Mouse (Mus musculus): Measurements from ENCODE around the gene Epb41l2. TPM values are rescaled to one million over a fixed set of nuclear protein-coding genes. Genes with fewer than 3 reads are reported as not detected.

Gene Epb41l2
- polyA plus RNA-seq, 2 experiments from 2014 or later: 14.6 to 15.4 TPM

DNA sequence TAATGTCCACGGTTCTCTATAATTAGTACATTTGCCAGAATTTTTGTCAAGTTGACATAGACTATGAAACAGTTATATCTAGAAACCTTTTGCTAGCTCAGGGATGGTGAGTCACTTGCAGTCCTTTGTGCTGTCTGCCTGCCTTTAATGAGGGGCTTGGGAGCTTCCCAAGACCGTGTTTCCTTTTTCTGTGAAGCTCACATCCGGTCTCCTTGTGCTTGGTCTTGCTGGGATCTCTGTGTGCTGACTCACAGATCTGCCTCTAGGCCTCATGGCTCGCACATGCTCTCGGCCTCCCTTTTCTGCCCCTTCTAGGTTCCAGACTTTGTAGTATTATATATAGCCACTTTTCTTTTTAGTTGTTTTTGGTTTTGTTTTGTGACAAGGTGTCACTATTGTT lies 160.8 kb downstream of the Epb41l2 start:
- ATAC-seq: no peak

DNA sequence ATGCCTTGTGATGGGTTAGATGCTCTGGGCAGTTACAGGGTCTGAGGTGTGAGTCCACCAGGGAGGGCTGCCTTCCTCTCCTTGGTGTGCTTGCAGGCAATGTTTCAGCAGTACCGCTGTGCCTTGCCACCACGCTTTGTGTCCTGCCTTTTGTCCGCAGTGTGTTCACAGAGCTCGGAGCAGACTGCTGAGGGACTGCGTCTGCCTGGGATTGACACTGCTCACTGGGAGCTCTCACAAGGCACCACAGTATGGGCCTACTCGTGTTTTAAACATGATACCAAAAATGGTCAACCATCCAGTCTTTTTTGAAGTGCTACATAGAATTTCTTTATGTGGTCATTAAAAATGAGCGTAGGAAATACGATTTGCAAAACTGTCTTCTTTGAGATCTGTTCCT lies 164.1 kb downstream of the Epb41l2 start:
- ATAC-seq: no peak

DNA sequence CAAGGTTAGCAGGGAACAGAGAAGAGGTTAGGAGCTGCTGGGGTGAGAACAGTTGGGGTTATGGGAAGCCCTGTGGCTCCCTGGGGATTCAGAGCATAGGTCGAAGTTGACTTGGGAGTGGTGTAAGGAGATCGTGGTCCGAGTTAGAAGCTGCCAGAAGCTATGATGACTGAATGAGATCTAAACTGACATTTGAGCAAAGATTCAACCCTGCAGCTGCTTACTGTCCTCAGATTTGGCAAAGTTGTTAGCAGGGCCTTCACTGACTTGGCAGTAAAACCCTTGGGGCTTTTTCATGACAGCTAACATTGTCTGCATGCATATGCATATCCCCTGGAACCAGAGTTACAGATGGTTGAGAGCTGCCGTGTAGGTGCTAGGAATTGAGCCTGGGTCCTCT lies 166.6 kb downstream of the Epb41l2 start:
- ATAC-seq: no peak

DNA sequence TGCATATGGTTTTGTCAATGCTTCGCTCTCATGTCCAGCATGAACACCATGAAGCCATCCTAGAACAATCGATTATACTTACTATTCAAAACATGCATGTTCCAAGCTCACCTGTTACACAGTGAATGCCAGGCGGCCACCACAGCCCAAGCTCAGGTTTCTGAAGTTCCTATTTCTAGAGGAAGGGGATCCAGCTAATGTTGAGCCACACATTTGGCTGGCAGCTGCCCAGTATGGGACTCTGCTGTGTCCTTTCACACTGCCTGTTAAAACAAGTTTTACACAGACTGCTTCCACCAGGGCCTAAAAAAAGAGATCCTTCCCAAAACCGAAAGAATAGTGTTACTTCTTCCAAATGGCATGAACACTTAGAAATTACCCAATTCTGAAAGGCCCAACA lies 167.0 kb downstream of the Epb41l2 start:
- ATAC-seq: no peak

DNA sequence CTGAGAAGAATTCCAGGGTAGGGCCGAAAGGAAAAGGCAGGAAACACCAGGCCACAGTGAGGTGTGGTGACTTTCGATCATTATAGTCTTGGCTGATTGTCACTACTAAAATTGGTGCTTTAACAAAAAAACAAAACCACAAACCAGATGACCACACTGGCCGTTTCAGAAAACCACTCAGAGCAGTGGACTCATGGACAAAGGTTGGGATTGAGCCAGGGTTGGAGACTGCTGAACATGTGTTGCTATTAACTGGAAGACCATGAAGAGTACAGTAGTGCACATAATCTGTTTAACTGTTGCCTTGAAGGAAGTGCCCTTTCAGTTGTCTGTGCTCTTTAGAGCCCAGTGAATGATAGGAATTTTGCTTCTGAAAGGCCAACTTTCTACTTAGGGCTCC lies 167.5 kb downstream of the Epb41l2 start:
- ATAC-seq: no peak

DNA sequence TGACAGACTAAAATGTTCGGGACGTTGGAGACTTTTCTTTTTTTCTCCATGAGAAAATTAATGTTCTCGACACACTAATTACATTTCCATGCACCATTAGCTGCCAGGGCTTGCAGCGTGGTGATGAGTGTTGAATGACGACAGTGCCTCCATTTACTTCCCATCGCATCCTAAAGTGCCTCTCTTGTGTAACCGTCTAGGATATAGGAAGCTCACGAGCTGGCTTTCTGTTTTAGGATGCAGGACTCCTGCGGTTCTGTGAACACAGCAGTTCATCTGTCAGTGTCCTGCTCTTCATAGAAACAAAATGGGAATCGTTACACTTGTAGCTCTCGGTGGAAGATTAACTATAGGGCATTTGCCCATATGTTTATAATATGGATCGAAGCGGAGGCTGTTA lies 171.7 kb downstream of the Epb41l2 start:
- ATAC-seq: no peak

DNA sequence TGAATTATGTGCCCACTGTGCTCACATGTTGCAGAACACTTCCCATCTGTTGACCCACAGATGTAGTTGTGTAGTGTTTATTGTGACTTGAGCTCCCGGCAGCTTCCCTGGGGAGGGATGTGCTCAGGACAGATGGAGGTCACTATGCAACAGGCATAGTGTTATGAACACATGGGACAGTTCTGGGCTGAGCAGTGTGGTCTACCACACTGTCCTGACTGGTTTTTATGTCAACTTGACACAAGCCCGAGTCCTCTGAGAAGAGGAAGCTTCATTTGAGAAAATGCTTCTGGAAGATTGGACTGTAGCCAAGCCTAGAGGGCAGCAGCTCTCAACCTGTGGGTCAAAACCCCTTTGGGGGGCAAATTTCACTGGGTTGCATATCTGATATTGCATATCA lies 173.5 kb downstream of the Epb41l2 start:
- no peak for ATAC-seq

DNA sequence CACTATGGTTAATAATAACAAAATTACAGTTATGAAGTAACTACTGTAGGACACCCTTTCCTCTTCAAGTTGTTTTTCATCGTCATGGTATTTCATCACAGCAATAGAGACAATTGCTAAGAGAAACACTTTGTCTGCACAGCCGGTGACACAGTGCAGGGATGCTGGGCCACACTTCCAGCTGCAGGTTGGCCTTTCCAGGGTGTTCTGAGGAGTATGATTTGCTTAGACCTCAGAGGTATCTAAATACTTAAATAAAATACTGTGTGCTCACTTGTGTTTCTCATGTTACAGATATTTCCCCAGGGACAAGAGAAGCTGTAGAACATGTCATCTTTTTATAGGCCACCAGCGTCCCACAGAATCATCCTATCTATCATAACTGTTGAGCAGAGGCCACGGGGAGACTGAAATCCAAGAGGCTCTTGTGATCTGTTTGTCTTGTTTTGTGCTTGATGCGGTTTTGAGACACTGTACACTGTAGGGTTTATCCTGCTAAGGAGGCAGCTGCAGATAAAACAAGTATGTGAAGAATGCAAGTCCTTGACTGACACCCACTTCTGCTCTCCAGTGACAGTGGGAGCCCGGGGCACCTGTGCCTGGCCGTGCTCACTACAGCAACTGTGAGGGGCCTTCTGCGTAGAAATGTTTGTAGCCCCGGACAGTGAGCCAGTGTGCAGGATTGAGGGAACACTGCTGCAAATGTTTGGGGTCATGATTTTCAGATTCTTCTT lies 174.1 kb downstream of the Epb41l2 start:
- ATAC-seq: no peak

DNA sequence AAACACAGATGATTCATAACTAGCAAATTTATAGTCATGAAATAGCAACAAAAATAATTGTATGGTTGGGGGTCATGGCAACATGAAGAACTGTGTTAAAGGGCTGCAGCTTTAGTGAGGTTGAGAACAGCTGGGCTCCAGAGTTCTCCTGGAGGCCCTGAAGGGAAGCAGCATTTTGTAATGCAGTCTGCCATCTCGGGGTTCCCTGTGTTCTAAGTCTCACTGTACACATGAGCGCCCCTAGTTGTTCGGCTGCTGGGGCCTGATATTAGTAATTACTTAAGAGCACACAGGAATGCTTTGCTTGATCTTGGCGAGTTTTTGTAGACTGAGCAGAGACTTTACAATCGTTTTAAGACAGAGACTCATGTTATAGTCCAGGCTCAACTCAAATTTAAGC lies 174.9 kb downstream of the Epb41l2 start:
- ATAC-seq: no peak

DNA sequence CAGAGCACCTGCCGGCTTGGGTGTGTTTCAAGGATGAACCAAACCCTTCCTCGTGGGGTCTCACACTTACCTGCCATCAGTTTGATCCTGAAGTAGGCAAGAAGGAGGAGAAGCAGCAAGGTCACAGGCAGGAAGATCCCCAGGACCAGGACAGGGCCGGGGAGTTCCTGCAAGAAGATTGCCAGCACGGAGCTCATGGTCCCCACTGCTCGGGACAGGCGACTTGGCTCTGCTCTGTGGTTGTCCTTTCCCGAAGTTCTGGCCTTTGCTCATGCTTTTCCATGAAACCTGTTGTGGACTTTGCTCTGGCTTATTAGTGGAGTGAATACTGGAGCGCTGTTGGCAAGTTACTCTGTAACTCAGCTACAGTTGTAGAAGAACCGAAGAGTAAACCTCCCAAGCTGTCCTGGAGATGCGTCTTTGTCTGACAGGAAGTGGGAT lies 176.3 kb downstream of the Epb41l2 start, which contains the start of gene Smlr1:
Gene Smlr1, minus strand, starts transcription at position 377 of the 441 bp plus-strand sequence.
- no peak for ATAC-seq

DNA sequence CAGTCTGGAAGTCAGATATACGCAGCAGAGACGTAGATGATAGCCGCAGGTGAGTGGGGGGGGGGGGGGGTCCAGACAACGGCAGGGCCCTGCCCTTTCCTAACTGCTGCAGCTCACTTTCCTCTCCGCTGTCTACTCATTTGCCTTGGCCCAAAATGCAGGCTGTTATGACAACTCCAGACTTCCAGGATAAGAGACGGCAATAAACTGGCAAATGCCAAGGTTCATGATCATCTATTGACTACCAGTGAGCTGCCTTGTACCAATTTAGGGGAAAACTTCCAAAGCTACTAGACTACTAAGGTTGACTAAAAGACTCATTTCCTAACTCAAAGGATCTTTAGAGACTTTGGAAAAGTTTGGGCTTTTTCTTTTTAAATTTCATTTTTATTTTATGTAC lies 177.0 kb downstream of the Epb41l2 start:
- ATAC-seq: no peak

DNA sequence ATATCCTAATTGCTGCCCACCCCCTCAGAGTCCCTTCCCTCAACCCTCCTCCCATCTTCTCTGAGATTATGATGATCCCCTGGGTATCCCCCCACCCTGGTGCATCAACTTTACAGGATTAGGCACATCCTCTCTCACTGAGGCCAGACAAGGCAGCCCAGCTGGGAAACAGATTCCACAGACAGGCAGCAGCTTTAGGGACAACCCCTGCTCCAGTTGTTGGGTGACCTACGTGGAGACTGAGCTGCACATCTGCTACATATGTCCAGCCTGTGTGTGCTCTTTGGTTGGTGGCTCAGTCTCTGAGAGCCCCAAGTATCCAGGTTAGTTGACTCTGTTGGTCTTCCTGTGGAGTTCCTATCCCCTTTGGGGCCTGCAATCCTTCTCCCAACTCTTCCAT lies 179.1 kb downstream of the Epb41l2 start:
- no peak for ATAC-seq

DNA sequence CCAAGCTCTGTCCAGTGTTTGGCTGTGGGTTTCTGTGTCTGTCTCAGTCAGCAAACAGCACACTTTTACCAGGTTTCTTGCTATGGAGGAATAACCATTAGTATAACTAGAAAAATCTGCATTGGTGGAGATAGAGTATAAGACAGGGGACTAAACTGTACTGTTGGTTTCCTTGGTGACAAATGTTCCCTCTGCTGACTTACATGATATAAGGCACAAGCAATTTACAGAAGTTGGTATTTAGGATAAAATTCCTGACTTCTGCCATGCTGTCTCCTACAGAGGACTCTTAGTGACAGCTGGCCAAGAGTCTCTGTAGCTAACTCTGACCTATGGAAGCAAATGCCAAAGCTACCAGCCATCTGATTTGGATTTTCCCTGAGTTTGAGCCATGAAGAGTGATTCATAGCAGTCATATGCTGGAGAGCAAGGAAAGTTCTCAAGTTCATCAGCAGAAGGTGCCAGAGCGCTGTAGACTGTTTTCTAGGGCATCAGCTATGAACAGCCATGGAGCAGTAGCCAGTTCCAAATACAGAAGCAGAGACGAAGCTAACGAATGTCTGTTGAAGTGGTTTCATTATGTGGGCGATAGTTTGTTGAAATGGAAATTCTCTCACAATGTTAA lies 179.7 kb downstream of the Epb41l2 start:
- no peak for ATAC-seq

DNA sequence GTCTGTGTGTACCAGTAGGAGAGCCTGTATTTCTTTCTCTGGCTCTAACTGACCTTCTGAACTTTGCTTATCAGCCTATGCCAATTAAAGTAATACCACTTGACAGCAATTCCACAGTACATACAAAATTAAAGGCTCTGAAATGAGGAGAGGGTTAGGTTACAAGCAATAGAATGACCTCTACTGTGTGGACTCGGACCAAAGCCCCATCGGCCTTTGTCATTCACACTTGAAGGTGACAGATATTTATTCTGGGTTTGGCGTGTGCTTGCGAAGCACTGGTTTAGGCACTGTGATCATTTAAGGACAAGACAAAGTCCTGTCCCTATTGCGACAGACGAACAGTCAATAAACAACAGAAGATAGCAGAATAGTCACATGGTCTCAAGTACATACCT lies 180.2 kb downstream of the Epb41l2 start:
- no peak for ATAC-seq

DNA sequence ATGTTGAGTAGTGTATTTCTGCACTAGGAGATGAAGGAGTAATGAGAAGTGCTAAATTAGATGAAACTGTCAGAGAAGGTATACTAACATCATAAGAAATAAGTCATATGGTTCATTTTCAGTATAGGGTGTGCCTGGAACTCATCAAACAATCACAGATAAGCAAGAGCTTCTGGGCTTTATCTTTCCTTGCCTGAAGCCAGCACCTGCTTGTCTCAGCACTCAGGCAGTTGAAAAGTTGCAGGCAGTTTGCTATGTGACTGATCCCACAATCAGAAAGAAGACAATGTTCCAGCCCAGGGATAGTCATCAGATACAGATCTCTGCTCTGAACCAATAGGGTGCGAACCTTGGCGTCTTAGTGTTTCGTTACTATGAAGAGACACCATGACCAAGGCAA lies 181.5 kb downstream of the Epb41l2 start:
- ATAC-seq: no peak

DNA sequence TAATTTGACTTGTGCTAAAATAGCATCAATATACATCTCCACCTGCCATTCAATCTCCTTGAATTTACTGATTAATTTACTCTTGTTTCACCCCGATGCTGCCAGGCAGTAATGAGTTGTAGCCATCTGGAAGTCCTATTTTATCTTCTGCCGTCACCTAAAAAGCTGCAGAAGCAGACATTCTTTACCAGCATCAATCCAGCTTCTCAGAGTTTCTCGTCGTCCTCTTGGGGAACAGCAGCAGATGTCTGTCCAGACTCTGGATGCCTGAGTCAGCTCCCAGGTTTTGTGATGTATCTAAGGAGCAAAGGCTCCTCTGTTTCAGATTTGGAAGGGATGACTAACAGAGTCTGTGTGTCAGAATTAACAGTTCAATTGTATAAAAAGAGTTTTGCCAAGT lies 193.3 kb downstream of the Epb41l2 start:
- ATAC-seq: no peak

DNA sequence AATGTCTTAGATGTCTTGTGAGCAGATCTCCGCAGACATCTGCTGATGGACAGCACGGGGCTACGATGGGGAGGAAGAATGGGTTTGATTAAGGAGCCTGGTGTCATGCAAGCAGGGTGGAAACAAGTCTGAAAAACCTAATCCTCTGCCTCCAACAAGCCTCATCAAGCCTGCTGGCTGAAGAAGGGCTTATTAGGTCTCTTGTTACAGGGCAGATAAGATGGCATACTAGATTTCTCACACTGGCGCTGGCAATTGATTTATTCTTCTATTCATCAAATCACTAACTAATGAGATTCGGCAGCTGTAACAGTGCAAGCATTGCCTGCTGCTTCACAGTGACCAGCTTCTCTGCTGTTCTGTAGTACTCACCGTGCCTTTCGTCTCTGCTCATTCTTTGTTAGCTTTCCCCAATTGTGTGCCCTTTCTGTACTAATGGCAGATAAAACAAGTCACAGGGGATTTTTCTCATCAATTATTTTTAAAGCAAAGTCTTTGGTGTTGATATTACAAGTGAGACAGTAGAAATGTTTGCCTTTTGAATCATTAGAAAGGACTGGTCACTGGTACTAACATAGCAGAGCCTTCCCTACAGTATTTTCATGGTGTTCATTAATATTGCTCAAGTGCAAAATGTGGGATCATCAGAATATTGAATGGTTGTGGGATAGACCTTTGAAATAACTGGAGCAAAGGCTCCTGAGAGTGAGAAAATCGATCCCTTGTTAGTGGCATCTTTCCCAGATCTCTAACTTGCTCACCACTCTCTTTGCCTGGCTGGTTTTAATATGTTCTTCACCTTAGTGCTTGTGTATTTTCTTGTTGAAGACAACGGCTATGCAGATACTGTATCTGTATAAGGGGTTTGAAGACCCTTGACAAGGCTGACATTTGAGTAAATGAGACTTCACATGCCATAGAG lies 212.0 kb downstream of the Epb41l2 start:
- no peak for ATAC-seq

Other genes with a start within 250 kb of the Epb41l2 start
- 1 to 10 TPM; 4.1 to 5.4 TPM for gene Akap7, start 51.9 kb upstream of the Epb41l2 start, polyA plus RNA-seq (2017; shearing (Covaris generic))
- not detected for gene Smlr1, start 176.5 kb downstream of the Epb41l2 start, polyA plus RNA-seq (2017; shearing (Covaris generic))

All from activated CD4-positive, CD25-positive, alpha-beta regulatory T cell, adult 4 months (primary cell).